Mouse (Mus musculus): ENCODE results near the gene Ifit1bl1.
"Not testable (repeated sequence)": the region's sequence is repeated elsewhere in the genome, so short reads cannot be mapped to it uniquely, and the experiment has no call there.

The Ifit1bl1 gene

GRCm38 (mm10) chr19:34588959-34589358 is 12.8 kb downstream of the Ifit1bl1 start:
- DNase-seq (ENCODE audit: low read depth, low spot score) = no peak

GRCm38 (mm10) chr19:34587898-34588692 is 13.7 kb downstream of the Ifit1bl1 start:
- not testable (repeated sequence) for DNase-seq (ENCODE audit: low read depth, low spot score)

DNA sequence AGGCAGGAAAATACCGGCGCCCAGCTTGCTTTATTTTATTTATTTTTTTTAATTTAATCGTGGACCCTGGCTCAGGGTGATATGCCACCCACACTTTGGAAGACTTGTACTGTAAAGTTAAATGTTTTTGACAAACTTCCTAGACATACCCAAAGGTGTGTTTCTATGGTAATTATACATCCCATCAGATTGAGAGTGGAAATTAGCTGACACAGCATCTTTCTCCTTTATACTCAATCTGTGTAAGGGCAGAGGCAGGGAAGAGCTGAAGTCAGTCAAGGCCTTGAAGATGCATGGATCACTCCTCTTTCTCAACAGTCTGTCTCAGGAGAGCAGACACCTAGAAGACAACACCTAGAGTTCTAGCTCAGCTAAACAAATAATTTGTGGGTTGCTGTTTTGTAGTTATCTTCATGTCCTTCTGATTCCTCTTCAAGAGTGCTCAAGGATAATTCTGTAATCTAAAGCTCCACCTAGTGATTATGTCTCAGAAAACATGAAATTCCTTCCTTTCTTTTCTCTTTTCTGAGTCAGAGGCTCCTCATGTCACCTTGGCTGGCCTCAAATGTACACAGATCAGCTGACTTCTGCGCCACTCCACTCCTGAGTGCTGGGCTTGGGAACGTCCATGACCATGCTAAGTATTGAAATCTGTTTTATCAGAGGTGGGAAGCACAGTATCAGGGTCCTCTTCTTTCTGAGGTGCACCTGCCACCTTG is 15.9 kb downstream of the Ifit1bl1 start:
- DNase-seq (ENCODE audit: low read depth, low spot score) = not testable (repeated sequence)

- not testable (repeated sequence) for DNase-seq (ENCODE audit: low read depth, low spot score)
Measured at GRCm38 (mm10) chr19:34583126-34583766, 18.5 kb downstream of the Ifit1bl1 start, which contains the start of gene Ifit3. TSS of gene Ifit3 (plus strand) at chr19:34583531.

- DNase-seq (ENCODE audit: low read depth, low spot score) = not testable (repeated sequence)
Measured at GRCm38 (mm10) chr19:34582696-34583095, 19.1 kb downstream of the Ifit1bl1 start.

- DNase-seq (ENCODE audit: low read depth, low spot score) = no peak
Measured at GRCm38 (mm10) chr19:34577121-34577520, 24.6 kb downstream of the Ifit1bl1 start.

GRCm38 (mm10) chr19:34573650-34574049 is 28.1 kb downstream of the Ifit1bl1 start:
- DNase-seq (ENCODE audit: low read depth, low spot score) = no peak

- DNase-seq (ENCODE audit: low read depth, low spot score) = no peak
Measured at GRCm38 (mm10) chr19:34571080-34571479, 30.7 kb downstream of the Ifit1bl1 start.

GRCm38 (mm10) chr19:34569896-34570476 is 31.8 kb downstream of the Ifit1bl1 start:
- DNase-seq (ENCODE audit: low read depth, low spot score) = no peak

DNA sequence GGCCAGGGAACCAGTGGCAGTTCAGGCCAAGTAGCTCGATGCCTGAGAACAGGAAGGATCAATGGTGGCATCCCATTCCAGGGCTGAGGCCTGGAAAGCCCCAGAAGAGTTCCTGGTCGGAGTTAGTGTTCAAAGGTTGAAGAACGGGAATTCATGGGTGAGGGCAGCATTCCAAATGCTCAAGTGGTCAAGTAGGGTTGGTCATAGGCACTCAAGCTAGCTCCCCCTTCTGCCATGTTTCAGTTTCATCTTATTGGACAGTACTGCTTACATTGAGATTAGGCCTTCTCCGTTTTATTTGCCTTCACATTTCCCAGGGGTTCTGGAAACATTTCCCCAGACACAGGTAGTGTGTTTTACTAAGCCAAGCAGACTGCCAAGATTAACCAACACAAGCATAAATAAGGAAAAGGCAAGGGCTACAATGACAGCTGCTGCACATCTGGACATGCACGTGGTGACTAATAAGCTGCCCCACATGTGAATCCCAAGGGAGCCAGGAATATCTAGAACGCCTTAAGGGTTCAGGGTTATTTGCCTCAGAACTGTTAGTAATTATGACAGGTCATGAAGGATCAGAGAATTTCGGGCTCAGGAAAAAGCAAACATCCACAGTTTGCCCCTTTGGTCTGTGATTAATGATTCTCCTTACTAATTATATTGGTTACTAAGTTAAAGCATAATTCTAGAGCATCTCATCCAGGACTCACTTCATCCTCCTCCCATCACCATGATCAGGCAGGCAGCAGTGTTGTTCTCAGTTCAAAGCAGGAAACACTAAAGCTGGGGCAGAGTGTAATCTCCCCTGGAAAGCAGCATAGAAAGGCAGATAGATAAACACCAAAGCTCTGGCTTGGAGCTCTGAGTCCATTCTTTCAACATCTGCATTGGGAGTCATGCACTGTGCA is 32.5 kb downstream of the Ifit1bl1 start:
- DNase-seq (ENCODE audit: low read depth, low spot score) = no peak

DNA sequence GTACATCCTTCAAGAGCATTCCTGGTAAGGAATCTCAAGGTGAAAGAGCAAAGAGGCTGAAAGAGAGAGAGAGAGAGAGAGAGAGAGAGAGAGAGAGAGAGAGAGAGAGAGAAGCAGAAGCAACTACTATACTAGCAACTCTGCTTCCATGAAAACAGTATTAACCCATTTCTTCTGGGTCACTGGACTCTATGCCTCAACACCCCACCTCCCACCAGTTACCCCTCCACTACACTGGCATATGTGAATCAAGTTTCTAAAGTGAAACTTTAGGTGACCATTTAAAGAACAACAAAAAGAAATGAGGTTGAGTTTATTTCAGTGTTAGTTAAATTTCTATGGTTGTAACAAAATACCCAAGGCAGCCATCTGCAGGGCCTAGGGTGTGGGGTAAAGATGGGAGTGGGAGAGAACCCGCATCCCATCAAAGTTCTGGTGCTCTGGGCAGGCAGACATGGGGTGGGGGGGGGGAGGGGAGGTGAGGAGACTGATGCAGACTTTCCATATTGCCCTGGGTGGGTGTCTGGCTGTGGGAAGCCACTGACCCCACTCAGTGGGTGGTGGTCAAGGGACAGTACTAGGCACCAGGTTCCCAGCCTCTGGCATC is 35.5 kb downstream of the Ifit1bl1 start:
- DNase-seq (ENCODE audit: low read depth, low spot score) = no peak

- DNase-seq (ENCODE audit: low read depth, low spot score) = no peak
Measured at GRCm38 (mm10) chr19:34562556-34562955, 39.2 kb downstream of the Ifit1bl1 start.

DNA sequence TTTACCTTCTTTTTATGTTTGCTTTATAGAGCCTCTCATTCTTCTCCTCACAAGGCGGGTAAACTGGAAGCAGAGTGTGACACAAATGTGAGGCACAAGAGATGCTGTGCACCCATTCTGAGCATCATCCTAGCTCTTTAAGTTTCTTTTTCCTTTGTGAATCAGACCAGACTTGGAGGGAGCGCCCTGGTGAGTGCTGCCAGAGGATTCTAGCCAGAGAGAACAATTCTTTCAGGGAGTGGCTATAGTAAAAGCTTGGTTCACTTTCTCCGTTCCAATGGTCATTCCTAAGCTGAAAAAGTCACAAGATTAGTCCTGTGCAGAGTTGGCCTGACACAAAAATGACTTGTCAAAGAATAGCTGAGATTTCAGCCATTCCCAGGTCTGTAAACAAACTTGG is 45.1 kb downstream of the Ifit1bl1 start:
- DNase-seq (ENCODE audit: low read depth, low spot score) = no peak

- DNase-seq (ENCODE audit: low read depth, low spot score) = no peak
Measured at GRCm38 (mm10) chr19:34554061-34554460, 47.7 kb downstream of the Ifit1bl1 start.

GRCm38 (mm10) chr19:34553522-34553921 is 48.2 kb downstream of the Ifit1bl1 start:
- DNase-seq (ENCODE audit: low read depth, low spot score) = no peak

DNA sequence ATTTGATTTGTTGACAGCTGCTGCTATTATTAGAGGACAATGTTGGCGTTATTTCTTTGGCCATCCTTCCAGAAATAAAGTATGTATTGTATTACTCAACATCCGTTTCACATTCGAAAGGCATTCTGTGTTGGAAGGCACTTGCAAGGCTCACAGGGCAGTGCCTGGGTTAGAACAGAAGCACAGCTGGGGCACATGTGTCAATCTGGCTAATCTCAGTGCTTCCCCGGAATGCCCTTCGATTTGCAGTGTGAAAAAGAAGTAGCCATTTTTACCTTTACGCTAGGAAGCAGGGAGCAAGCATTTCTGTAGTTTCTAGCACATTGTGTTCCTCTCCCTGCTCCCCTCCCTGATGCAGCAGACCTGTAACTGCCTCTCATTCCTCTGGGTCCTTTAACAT is 48.7 kb downstream of the Ifit1bl1 start:
- DNase-seq (ENCODE audit: low read depth, low spot score) = no peak

DNA sequence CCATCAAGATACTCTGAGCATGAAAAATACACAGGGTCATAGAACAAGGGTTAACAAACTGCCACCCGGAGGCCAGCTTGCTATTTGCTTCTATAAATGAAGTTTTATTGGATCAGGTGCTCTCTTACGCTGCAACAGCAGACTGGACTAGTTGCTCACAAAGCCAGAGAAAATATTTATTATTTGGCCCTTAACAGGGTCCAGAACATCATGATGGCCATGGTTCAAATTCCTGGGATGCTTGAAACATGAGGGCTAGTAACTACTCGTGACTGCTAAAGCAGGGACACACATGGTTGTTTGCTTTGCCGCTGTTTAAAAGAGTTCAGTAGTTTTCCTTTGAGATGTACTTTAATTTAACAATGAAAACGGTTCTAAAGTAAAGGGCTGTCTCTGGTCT is 49.8 kb downstream of the Ifit1bl1 start:
- DNase-seq (ENCODE audit: low read depth, low spot score) = no peak

GRCm38 (mm10) chr19:34550534-34551223 is 51.1 kb downstream of the Ifit1bl1 start, which contains the start of gene Ifit2:
TSS of gene Ifit2 (plus strand) at chr19:34550694.
- DNase-seq (ENCODE audit: low read depth, low spot score) = peak; percentile 77

- DNase-seq (ENCODE audit: low read depth, low spot score) = no peak
Measured at GRCm38 (mm10) chr19:34550205-34550533, 51.6 kb downstream of the Ifit1bl1 start.

GRCm38 (mm10) chr19:34547976-34548375 is 53.8 kb downstream of the Ifit1bl1 start:
- DNase-seq (ENCODE audit: low read depth, low spot score) = peak; percentile 81
